Mouse (Mus musculus): ENCODE measurements around the gene Olfr1008.
"Not testable (repeated sequence)": the region's sequence is repeated elsewhere in the genome, so short reads cannot be mapped to it uniquely, and the experiment has no call there.

Olfr1008 gene

DNA sequence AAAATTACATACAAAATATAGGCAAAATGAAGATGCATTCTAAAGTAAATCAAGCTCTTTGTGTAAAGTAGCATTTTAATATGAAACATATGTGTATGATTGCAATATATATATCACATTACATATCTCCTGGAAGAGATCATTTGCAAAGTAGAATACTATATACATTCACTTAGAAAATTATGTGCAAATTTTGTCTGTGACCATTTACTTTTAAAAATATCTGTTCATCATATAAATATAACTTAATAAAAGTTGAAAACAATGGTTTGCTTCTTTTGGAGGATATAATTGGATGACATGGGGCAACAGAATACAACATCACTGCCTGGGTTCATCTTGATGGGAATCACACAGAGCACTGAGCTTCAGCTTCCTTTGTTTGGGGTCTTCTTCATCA, at the start of gene Olfr1008:
Gene Olfr1008, plus strand, starts transcription at position 301 of the 400 bp plus-strand sequence.
- DNase-seq: no peak

DNA sequence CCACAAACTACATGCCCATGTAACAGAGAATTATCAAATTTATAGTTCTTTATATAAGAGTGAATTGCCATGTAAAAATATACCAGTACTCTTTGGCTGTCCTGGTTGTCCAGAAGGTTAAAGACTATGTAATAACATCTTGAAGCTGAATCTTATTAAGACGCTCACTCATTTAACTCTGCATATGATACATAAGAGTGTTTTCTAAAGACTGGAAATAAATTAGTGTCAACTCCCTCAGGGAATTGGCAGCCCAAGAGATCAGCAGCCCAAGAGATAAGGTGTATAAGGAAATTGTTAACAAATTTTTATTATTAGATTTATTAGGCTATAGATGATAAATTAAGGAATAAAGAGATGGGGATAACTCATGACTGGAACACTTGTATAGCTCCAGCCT, 38.6 kb upstream of the Olfr1008 start, which contains the start of gene Olfr1002:
Gene Olfr1002, minus strand, starts transcription at position 101 of the 400 bp plus-strand sequence.
- no peak for DNase-seq

DNA sequence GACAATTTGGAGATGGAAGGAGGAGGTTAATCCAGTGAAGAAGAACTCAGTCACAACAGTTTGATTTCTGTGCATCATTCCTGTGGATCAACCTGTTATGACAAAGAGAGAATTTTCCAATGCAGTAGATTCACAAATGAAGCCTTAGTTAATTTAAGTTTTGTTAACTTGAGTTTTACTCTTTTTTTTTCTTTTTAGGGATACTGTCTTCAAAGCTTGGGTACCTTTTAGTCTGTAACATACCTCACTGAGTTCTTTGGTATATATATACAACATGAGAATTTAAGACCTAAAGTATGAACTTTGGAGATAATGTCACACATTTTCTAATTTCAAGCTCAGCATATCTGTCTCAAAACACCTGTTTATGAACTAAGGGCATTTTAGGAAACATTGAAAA, 24.9 kb upstream of the Olfr1008 start, which contains the start of gene Olfr154:
Gene Olfr154, minus strand, starts transcription at position 101 of the 400 bp plus-strand sequence.
- DNase-seq: not testable (repeated sequence)

GRCm38 (mm10) chr2:85678667-85679066, 10.6 kb upstream of the Olfr1008 start, which contains the start of gene Olfr1006:
Gene Olfr1006 (minus strand): TSS chr2:85678767.
- DNase-seq: no peak

- not testable (repeated sequence) for DNase-seq
Observed at GRCm38 (mm10) chr2:85710680-85711079, 21.4 kb downstream of the Olfr1008 start.

DNA sequence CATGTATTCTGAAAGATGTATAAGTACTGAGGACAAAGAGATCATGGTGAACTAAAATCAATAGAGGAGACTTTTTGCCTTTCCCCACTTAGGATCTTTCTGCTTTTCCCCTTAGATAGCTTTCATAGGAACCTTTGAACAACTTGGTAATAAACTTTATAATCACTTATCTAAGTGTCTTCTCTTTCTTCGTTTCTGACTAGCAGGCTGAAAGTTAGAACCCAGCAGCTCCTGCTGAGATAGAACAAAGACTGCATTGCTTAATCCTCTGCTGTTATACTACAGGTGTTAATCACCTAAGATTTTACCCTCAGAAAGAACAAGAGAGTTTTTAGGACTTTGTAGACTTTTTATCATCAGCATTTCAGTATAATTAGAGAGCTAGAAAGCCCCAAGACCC, 21.9 kb downstream of the Olfr1008 start:
- DNase-seq: no peak

DNA sequence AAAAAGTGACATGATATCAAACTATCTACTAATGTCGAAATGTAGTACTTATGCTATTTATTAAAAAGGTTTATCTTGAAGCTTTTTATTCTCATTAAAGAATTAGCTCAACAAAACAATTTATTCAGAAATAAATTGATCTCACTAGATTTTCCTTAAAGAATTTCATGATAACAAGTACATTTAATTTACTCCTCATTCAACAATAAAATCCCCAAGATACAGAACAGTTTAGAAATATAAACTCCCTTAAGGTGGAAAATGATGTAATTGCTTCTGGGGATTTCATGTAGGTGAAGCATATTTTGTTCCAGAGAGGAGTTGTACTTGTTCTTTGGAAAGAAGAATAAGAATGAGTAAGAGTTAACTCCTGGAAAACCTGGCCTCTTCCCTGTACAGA, 25.9 kb downstream of the Olfr1008 start, which contains the start of gene Olfr1009:
Gene Olfr1009, plus strand, starts transcription at position 301 of the 400 bp plus-strand sequence.
- no peak for DNase-seq

- DNase-seq: no peak
Observed at GRCm38 (mm10) chr2:85725793-85726192, 36.6 kb downstream of the Olfr1008 start.

Measured in thymus, adult 18-20 months (tissue).